Mouse (Mus musculus): ENCODE data around the gene Elavl1. TPM values are rescaled to one million over a fixed set of nuclear protein-coding genes. Genes with fewer than 3 reads are reported as not detected.

Elavl1 gene
- polyA plus RNA-seq, 1 experiment: 37.3 TPM

GRCm38 (mm10) chr8:4340207-4340606, 15.0 kb upstream of the Elavl1 start:
- 88% methylated on average over 3 of the region's 3 CpGs for WGBS
- no peak overlapping the region for H3K4me3 ChIP-seq (replicated peaks; ENCODE audit: insufficient read depth, low read depth, low read length)
- TF ChIP-seq POLR2A (IDR thresholded peaks at IDR 0.05; ENCODE audit: borderline replicate concordance, insufficient read depth, low read length) (no peak), CTCF (IDR thresholded peaks at IDR 0.05; ENCODE audit: borderline replicate concordance, insufficient read depth, low read depth, low read length) (no peak)
- no peaks in the 10 kb centered on the region for H3K4me1 ChIP-seq (ENCODE audit: control insufficient read depth, insufficient read depth, low read length)
- DNase-seq: no peak
- no peak overlapping the region for H3K27ac ChIP-seq (ENCODE audit: insufficient read depth, low read length)
- no peaks in the 10 kb centered on the region for H3K27me3 ChIP-seq (ENCODE audit: control insufficient read depth, insufficient read depth, low read length)

DNA sequence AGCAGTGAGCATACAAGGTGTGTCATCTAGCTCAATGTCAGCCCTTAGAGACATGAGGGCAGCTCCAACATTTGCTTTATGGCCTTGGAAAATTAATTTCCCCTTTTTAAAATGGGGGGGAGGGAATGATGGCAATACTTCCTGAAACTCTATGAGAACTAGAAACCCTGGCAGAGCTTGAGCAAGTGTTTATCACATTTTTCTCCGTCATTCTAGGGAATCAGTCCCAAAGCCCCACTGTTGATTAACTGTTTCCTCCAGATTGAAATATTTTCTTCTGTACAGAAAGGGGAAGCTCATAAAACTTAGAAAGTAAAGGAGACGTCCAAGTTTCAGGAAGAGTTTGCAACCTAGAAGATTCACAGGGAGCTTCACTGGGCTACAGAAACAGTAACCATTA, 10.5 kb upstream of the Elavl1 start:
- H3K27me3 ChIP-seq (ENCODE audit: control insufficient read depth, insufficient read depth, low read length): no peaks in the 10 kb centered on the region
- DNase-seq: no peak
- no peaks in the 10 kb centered on the region for H3K4me1 ChIP-seq (ENCODE audit: control insufficient read depth, insufficient read depth, low read length)
- no peak overlapping the region for H3K27ac ChIP-seq (ENCODE audit: insufficient read depth, low read length)
- TF ChIP-seq POLR2A (IDR thresholded peaks at IDR 0.05; ENCODE audit: borderline replicate concordance, insufficient read depth, low read length) (no peak), CTCF (IDR thresholded peaks at IDR 0.05; ENCODE audit: borderline replicate concordance, insufficient read depth, low read depth, low read length) (no peak)
- 88% methylated on average over 2 of the region's 2 CpGs for WGBS
- H3K4me3 ChIP-seq (replicated peaks; ENCODE audit: insufficient read depth, low read depth, low read length): no peak overlapping the region

- DNase-seq: no peak
- 98% methylated on average over 1 of the region's 1 CpGs for WGBS
- Histone ChIP-seq H3K27ac (ENCODE audit: insufficient read depth, low read length) (no peak overlapping the region), H3K27me3 (ENCODE audit: control insufficient read depth, insufficient read depth, low read length) (no peaks in the 10 kb centered on the region), H3K4me3 (replicated peaks; ENCODE audit: insufficient read depth, low read depth, low read length) (no peak overlapping the region), H3K4me1 (ENCODE audit: control insufficient read depth, insufficient read depth, low read length) (no peaks in the 10 kb centered on the region)
- no peak for TF ChIP-seq CTCF (IDR thresholded peaks at IDR 0.05; ENCODE audit: borderline replicate concordance, insufficient read depth, low read depth, low read length)
- TF ChIP-seq POLR2A (IDR thresholded peaks at IDR 0.05; ENCODE audit: borderline replicate concordance, insufficient read depth, low read length): no peak
Measured at GRCm38 (mm10) chr8:4333966-4334365, 8.8 kb upstream of the Elavl1 start.

GRCm38 (mm10) chr8:4329000-4329399, 3.8 kb upstream of the Elavl1 start:
- Histone ChIP-seq H3K27ac (ENCODE audit: insufficient read depth, low read length) (no peak overlapping the region), H3K27me3 (ENCODE audit: control insufficient read depth, insufficient read depth, low read length) (no peaks in the 10 kb centered on the region), H3K4me1 (ENCODE audit: control insufficient read depth, insufficient read depth, low read length) (no peaks in the 10 kb centered on the region; the same call in 1 of the 2 replicates), H3K4me3 (replicated peaks; ENCODE audit: insufficient read depth, low read depth, low read length) (no peak overlapping the region)
- peak; percentile 11 to 18 for DNase-seq
- TF ChIP-seq CTCF (IDR thresholded peaks at IDR 0.05; ENCODE audit: borderline replicate concordance, insufficient read depth, low read depth, low read length): no peak
- TF ChIP-seq POLR2A (IDR thresholded peaks at IDR 0.05; ENCODE audit: borderline replicate concordance, insufficient read depth, low read length): no peak
- WGBS: 78% methylated on average over 5 of the region's 5 CpGs

DNA sequence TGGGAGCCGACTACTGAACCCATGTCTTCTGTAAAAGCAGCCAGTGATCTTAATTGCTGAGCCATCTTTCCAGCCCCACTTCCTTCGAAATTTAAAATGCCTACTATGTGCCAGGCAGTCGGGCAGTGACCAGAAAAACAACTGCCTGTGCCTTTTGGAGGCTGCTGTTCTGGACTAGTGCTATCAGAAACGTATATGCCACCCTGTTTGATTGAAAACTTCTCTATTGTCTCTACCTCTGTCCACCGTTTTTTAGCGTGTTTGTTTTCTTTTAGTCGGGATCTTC, 481 bp upstream of the Elavl1 start:
- H3K27me3 ChIP-seq (ENCODE audit: control insufficient read depth, insufficient read depth, low read length): no peaks in the 10 kb centered on the region

DNA sequence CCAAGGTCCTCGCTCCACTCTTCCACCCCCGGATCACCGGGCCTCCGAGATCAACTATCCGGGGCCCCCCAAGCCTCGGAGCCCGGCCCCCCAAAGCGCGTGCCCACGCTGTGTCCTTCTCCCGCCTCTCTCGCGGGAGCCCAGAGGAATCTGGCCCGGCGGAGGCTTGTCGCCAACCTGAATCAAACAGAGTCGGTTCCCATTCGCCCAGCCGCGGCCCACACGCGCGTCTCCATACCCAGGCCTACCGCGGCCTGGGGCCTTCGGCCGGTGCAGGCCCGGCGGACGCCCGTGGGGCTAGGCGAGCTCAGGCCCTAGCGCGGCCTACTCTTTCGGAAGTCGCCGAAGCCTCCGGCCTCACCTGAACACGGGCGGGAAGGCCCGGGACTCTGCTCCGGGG, 688 bp downstream of the Elavl1 start:
- H3K27me3 ChIP-seq (ENCODE audit: control insufficient read depth, insufficient read depth, low read length): no peaks in the 10 kb centered on the region
- DNase-seq: no peak
- peaks cover 7% of the 10 kb centered on the region for H3K4me1 ChIP-seq (ENCODE audit: control insufficient read depth, insufficient read depth, low read length)
- WGBS: under 1% methylated on average over 42 of the region's 42 CpGs
- TF ChIP-seq CTCF (IDR thresholded peaks at IDR 0.05; ENCODE audit: borderline replicate concordance, insufficient read depth, low read depth, low read length) (no peak), POLR2A (IDR thresholded peaks at IDR 0.05; ENCODE audit: borderline replicate concordance, insufficient read depth, low read length) (no peak)
- H3K27ac ChIP-seq (ENCODE audit: insufficient read depth, low read length): peak overlapping the region; percentile 50
- H3K4me3 ChIP-seq (replicated peaks; ENCODE audit: insufficient read depth, low read depth, low read length): peak overlapping the region; percentile 71

More for the DNA sequence above, 481 bp upstream of the Elavl1 start:
- Histone ChIP-seq H3K4me3 (replicated peaks; ENCODE audit: insufficient read depth, low read depth, low read length) (peak overlapping the region; percentile 81), H3K4me1 (ENCODE audit: control insufficient read depth, insufficient read depth, low read length) (no peaks in the 10 kb centered on the region; the same call in 1 of the 2 replicates), H3K27ac (ENCODE audit: insufficient read depth, low read length) (no peak overlapping the region)
- DNase-seq: no peak
- TF ChIP-seq CTCF (IDR thresholded peaks at IDR 0.05; ENCODE audit: borderline replicate concordance, insufficient read depth, low read depth, low read length) (no peak), POLR2A (IDR thresholded peaks at IDR 0.05; ENCODE audit: borderline replicate concordance, insufficient read depth, low read length) (no peak)
- 41% methylated on average over 7 of the region's 7 CpGs for WGBS

GRCm38 (mm10) chr8:4323917-4324316, 1.3 kb downstream of the Elavl1 start:
- no peak for DNase-seq
- Histone ChIP-seq H3K4me1 (ENCODE audit: control insufficient read depth, insufficient read depth, low read length) (peaks cover 7% of the 10 kb centered on the region), H3K27ac (ENCODE audit: insufficient read depth, low read length) (no peak overlapping the region), H3K4me3 (replicated peaks; ENCODE audit: insufficient read depth, low read depth, low read length) (peak overlapping the region; percentile 71), H3K27me3 (ENCODE audit: control insufficient read depth, insufficient read depth, low read length) (no peaks in the 10 kb centered on the region)
- under 1% methylated on average over 6 of the region's 6 CpGs for WGBS
- TF ChIP-seq POLR2A (IDR thresholded peaks at IDR 0.05; ENCODE audit: borderline replicate concordance, insufficient read depth, low read length) (no peak), CTCF (IDR thresholded peaks at IDR 0.05; ENCODE audit: borderline replicate concordance, insufficient read depth, low read depth, low read length) (no peak)

- no peak overlapping the region for H3K27ac ChIP-seq (ENCODE audit: insufficient read depth, low read length)
- no peak overlapping the region for H3K4me3 ChIP-seq (replicated peaks; ENCODE audit: insufficient read depth, low read depth, low read length)
- H3K27me3 ChIP-seq (ENCODE audit: control insufficient read depth, insufficient read depth, low read length): no peaks in the 10 kb centered on the region
- 20% methylated on average over 2 of the region's 2 CpGs for WGBS
- H3K4me1 ChIP-seq (ENCODE audit: control insufficient read depth, insufficient read depth, low read length): peaks cover 7% of the 10 kb centered on the region
- DNase-seq: peak; percentile 67 to 79
- TF ChIP-seq CTCF (IDR thresholded peaks at IDR 0.05; ENCODE audit: borderline replicate concordance, insufficient read depth, low read depth, low read length) (peak; percentile 73), POLR2A (IDR thresholded peaks at IDR 0.05; ENCODE audit: borderline replicate concordance, insufficient read depth, low read length) (no peak)
Measured at GRCm38 (mm10) chr8:4322470-4322869, 2.7 kb downstream of the Elavl1 start.
